Mouse (Mus musculus) common myeloid progenitor, adult 5-6 weeks (primary cell): Measurements from ENCODE around the gene Cabp2. TPM values are rescaled to one million over a fixed set of nuclear protein-coding genes. Genes with fewer than 3 reads are reported as not detected.

Experiments
- total RNA-seq: library from RNA; stranded (forward); fragments of 200-1000, 187-1606 nt; gene quantifications from 2 replicates; pipeline ENCODE4 v1.2.3, GENCODE M21; 2017

Cabp2 gene
- total RNA-seq, 1 experiment from 2014 or later, result not detected

Other genes with a start within 250 kb of the Cabp2 start
- 30.9 and 46.5 TPM in 2 replicates for gene Chka, start 229.8 kb upstream of the Cabp2 start, total RNA-seq
- 37.0 and 49.2 TPM in 2 replicates for gene Tcirg1, start 174.4 kb upstream of the Cabp2 start, total RNA-seq
- gene Ndufs8, start 168.8 kb upstream of the Cabp2 start, total RNA-seq, result 79.4 and 83.5 TPM in 2 replicates
- gene Aldh3b1, start 151.8 kb upstream of the Cabp2 start, total RNA-seq, result 1.6 and 3.2 TPM in 2 replicates
- gene Unc93b1, start 146.4 kb upstream of the Cabp2 start, total RNA-seq, result 83.0 and 99.7 TPM in 2 replicates
- 0.41 TPM in 1 of 2 replicates, not detected in the other for gene Aldh3b3, start 122.9 kb upstream of the Cabp2 start, total RNA-seq
- gene Aldh3b2, start 109.2 kb upstream of the Cabp2 start, total RNA-seq, result 0.59 TPM in 1 of 2 replicates, not detected in the other
- 2.1 and 5.4 TPM in 2 replicates for gene Acy3, start 95.0 kb upstream of the Cabp2 start, total RNA-seq
- not detected in 2 replicates for gene Tbx10, start 88.8 kb upstream of the Cabp2 start, total RNA-seq
- 7.9 and 22.1 TPM in 2 replicates for gene Nudt8, start 81.0 kb upstream of the Cabp2 start, total RNA-seq
- 0.10 and 1.4 TPM in 2 replicates for gene Gm49405, start 81.0 kb upstream of the Cabp2 start, total RNA-seq
- gene Doc2g, start 78.3 kb upstream of the Cabp2 start, total RNA-seq, result 0.41 and 3.6 TPM in 2 replicates
- gene Ndufv1, start 68.8 kb upstream of the Cabp2 start, total RNA-seq, result 199 and 200 TPM in 2 replicates
- 82.5 and 95.6 TPM in 2 replicates for gene Gstp1, start 43.6 kb upstream of the Cabp2 start, total RNA-seq
- 0.69 and 8.6 TPM in 2 replicates for gene Gstp2, start 35.6 kb upstream of the Cabp2 start, total RNA-seq
- gene Gstp3, start 22.0 kb upstream of the Cabp2 start, total RNA-seq, result 8.7 and 10.7 TPM in 2 replicates
- gene Cdk2ap2, start 15.6 kb downstream of the Cabp2 start, total RNA-seq, result 20.3 and 22.3 TPM in 2 replicates
- 8.6 and 9.0 TPM in 2 replicates for gene Pitpnm1, start 18.4 kb downstream of the Cabp2 start, total RNA-seq
- 20.6 and 55.9 TPM in 2 replicates for gene Aip, start 44.3 kb downstream of the Cabp2 start, total RNA-seq
- gene Gpr152, start 58.2 kb downstream of the Cabp2 start, total RNA-seq, result not detected in 2 replicates
- not detected in 2 replicates for gene Cabp4, start 62.5 kb downstream of the Cabp2 start, total RNA-seq
- gene Coro1b, start 67.0 kb downstream of the Cabp2 start, total RNA-seq, result 90.1 and 104 TPM in 2 replicates
- gene Ptprcap, start 72.0 kb downstream of the Cabp2 start, total RNA-seq, result 140 and 184 TPM in 2 replicates
- gene Rps6kb2, start 81.8 kb downstream of the Cabp2 start, total RNA-seq, result 15.9 and 16.4 TPM in 2 replicates
- 3.4 and 3.5 TPM in 2 replicates for gene Carns1, start 93.9 kb downstream of the Cabp2 start, total RNA-seq
- 25.8 and 34.7 TPM in 2 replicates for gene Tbc1d10c, start 109.7 kb downstream of the Cabp2 start, total RNA-seq
- gene Ppp1ca, start 110.5 kb downstream of the Cabp2 start, total RNA-seq, result 450 and 486 TPM in 2 replicates
- 10.7 and 20.5 TPM in 2 replicates for gene Rad9a, start 120.1 kb downstream of the Cabp2 start, total RNA-seq
- 2.0 and 5.0 TPM in 2 replicates for gene Clcf1, start 132.7 kb downstream of the Cabp2 start, total RNA-seq
- gene AC109138.7, start 132.8 kb downstream of the Cabp2 start, total RNA-seq, result not detected in 2 replicates
- gene Pold4, start 150.3 kb downstream of the Cabp2 start, total RNA-seq, result 64.3 and 74.0 TPM in 2 replicates
- gene Ssh3, start 187.6 kb downstream of the Cabp2 start, total RNA-seq, result 13.6 and 22.7 TPM in 2 replicates
- gene Ankrd13d, start 201.6 kb downstream of the Cabp2 start, total RNA-seq, result 0.58 and 3.7 TPM in 2 replicates
- 186 and 204 TPM in 2 replicates for gene Grk2, start 224.6 kb downstream of the Cabp2 start, total RNA-seq